Mouse (Mus musculus) left cerebral cortex, adult 8-10 months (tissue): ENCODE data around the gene Klrc3. TPM values are rescaled to one million over a fixed set of nuclear protein-coding genes. Genes with fewer than 3 reads are reported as not detected.
"Not testable (repeated sequence)": the region's sequence is repeated elsewhere in the genome, so short reads cannot be mapped to it uniquely, and the experiment has no call there.

ENCODE experiments used
- DNase-seq, 2 experiments: peaks; one replicate each; pipeline ENCODE4 v3.0.0; 2022; ENCODE audit warnings: low spot score in 2 of 2
- microRNA-seq, 2 experiments: library from miRNA; unstranded; fragments of <30 nt; microRNA quantifications; one replicate each; pipeline ENCODE4 v1.2.0; 2022
- total RNA-seq, 4 experiments: library from RNA; stranded (reverse); gene quantifications; 2 replicates each; pipeline ENCODE4 v1.2.4; 2022

Gene Klrc3
- total RNA-seq: not detected

GRCm38 (mm10) chr6:129643237-129643636 is at the start of gene Klrc3:
Gene Klrc3 (minus strand): TSS chr6:129643337.
- DNase-seq: not testable (repeated sequence)

GRCm38 (mm10) chr6:129691436-129691835 is 48.3 kb upstream of the Klrc3 start:
- DNase-seq: not testable (repeated sequence)

- no peak for DNase-seq
These were observed 37.2 kb upstream of the Klrc3 start for GRCm38 (mm10) chr6:129680379-129680778.

GRCm38 (mm10) chr6:129678873-129679272 is 35.7 kb upstream of the Klrc3 start, which contains the start of gene Klrc1:
Gene Klrc1 (minus strand): TSS chr6:129678973.
- DNase-seq: no peak

- DNase-seq: not testable (repeated sequence)
These were observed 18.2 kb upstream of the Klrc3 start for GRCm38 (mm10) chr6:129661301-129661700.

- not testable (repeated sequence) for DNase-seq
These were observed 17.5 kb upstream of the Klrc3 start, which contains the start of gene Klrc2 for GRCm38 (mm10) chr6:129660589-129660988. Gene Klrc2 (minus strand): TSS chr6:129660689.

GRCm38 (mm10) chr6:129644054-129644453 is 917 bp upstream of the Klrc3 start:
- DNase-seq: not testable (repeated sequence)

GRCm38 (mm10) chr6:129631046-129631445 is 12.1 kb downstream of the Klrc3 start:
- DNase-seq: not testable (repeated sequence)

- DNase-seq: no peak
These were observed 19.4 kb downstream of the Klrc3 start, which contains the start of gene Klrk1 for GRCm38 (mm10) chr6:129623735-129624134. Gene Klrk1 (minus strand): TSS chr6:129623864.

- no peak for DNase-seq
These were observed 34.8 kb downstream of the Klrc3 start for GRCm38 (mm10) chr6:129608372-129608771.

- DNase-seq: no peak
These were observed 51.6 kb downstream of the Klrc3 start, which contains the start of gene Klrd1 for GRCm38 (mm10) chr6:129591508-129591907. Gene Klrd1 (plus strand): TSS chr6:129591782.

Small RNA genes lying within 50 kb of the gene (microRNA-seq; reads per million reads assigned to microRNA genes)
- 0 reads per million in 2 experiments for gene Mir680-1

Other genes starting within 250 kb of the Klrc3 start
- gene Clec1b, start 246.0 kb downstream of the Klrc3 start, total RNA-seq: 1 to 10 TPM in 1 of 4 experiments, under 1 TPM in 1, not detected in 2; 0.46 to 1.3 TPM
- under 1 TPM in 2 of 4 experiments, not detected in 2; 0.14 to 0.30 TPM for gene Clec9a, start 234.5 kb downstream of the Klrc3 start, total RNA-seq
- 1 to 10 TPM in 3 of 4 experiments, under 1 TPM in 1; 0.58 to 1.9 (median 1.4) TPM for gene Clec1a, start 191.3 kb downstream of the Klrc3 start, total RNA-seq
- under 1 TPM in 1 of 4 experiments, not detected in 3; 0.14 TPM for gene Olr1, start 136.2 kb downstream of the Klrc3 start, total RNA-seq
- not detected for gene Tmem52b, start 130.8 kb downstream of the Klrc3 start, total RNA-seq
- 100 to 1,000 TPM; 760 to 878 (median 821) TPM for gene Gabarapl1, start 110.2 kb downstream of the Klrc3 start, total RNA-seq
- gene Klre1, start 65.4 kb downstream of the Klrc3 start, total RNA-seq: not detected
- not detected for gene Klrd1, start 51.6 kb downstream of the Klrc3 start, total RNA-seq
- not detected for gene Klrk1, start 19.5 kb downstream of the Klrc3 start, total RNA-seq
- not detected for gene Klrc2, start 17.4 kb upstream of the Klrc3 start, total RNA-seq
- gene Klrc1, start 35.6 kb upstream of the Klrc3 start, total RNA-seq: not detected
- gene Klri1, start 73.8 kb upstream of the Klrc3 start, total RNA-seq: not detected
- gene Klri2, start 97.1 kb upstream of the Klrc3 start, total RNA-seq: not detected
- not detected for gene Gm156, start 140.9 kb upstream of the Klrc3 start, total RNA-seq
- gene Gm17631, start 219.3 kb upstream of the Klrc3 start, total RNA-seq: not detected
- gene Klra17, start 233.3 kb upstream of the Klrc3 start, total RNA-seq: not detected